Mouse (Mus musculus) liver, embryonic 11.5 days (tissue): ENCODE results near the gene Gcnt7. TPM values are rescaled to one million over a fixed set of nuclear protein-coding genes. Genes with fewer than 3 reads are reported as not detected.
A peak's percentile ranks its signal among the peaks of the same experiment; 100 is the strongest.

Experiments used
- ATAC-seq: fragments of 200-750 bp; cut with Nextera tagmentation; replicated peaks from 2 replicates; pipeline ENCODE4 v1.8.0; 2017; ENCODE audit warnings: moderate number of reproducible peaks, mild to moderate bottlenecking, moderate TSS enrichment, moderate library complexity; ENCODE audit not compliant: low FRiP score
- DNase-seq: peaks from one replicate; pipeline ENCODE4 v3.0.0-alpha.2; 2017; ENCODE audit warnings: low spot score
- H3K27ac ChIP-seq: fragments of 300-500 bp; sonication (generic); 2 replicates; pipeline ENCODE4 v1.5.1; 2014; ENCODE audit warnings: mild to moderate bottlenecking, low read depth, low read length, control low read depth
- H3K27me3 ChIP-seq: fragments of 300-500 bp; sonication (generic); replicated peaks from 2 replicates; pipeline ENCODE4 v1.6.1; 2014; ENCODE audit warnings: low read length, mixed read lengths; ENCODE audit not compliant: control insufficient read depth, insufficient read depth
- H3K36me3 ChIP-seq: fragments of 300-500 bp; sonication (generic); 2 replicates; pipeline ENCODE4 v1.6.1; 2014; ENCODE audit warnings: mild to moderate bottlenecking, low read length, moderate library complexity, mixed read lengths; ENCODE audit not compliant: control insufficient read depth, insufficient read depth
- H3K4me1 ChIP-seq: fragments of 300-500 bp; sonication (generic); replicated peaks from 2 replicates; pipeline ENCODE4 v1.6.1; 2014; ENCODE audit warnings: low read length, mixed read lengths; ENCODE audit not compliant: control insufficient read depth, insufficient read depth
- H3K4me2 ChIP-seq: fragments of 300-500 bp; sonication (generic); 2 replicates; pipeline ENCODE4 v1.6.1; 2014; ENCODE audit warnings: mild to moderate bottlenecking, control low read depth, moderate library complexity
- H3K4me3 ChIP-seq: fragments of 300-500 bp; sonication (generic); 2 replicates; pipeline ENCODE4 v1.5.1; 2014; ENCODE audit warnings: low read depth, low read length, control low read depth
- H3K9ac ChIP-seq: fragments of 300-500 bp; sonication (generic); 2 replicates; pipeline ENCODE4 v1.6.1; 2014; ENCODE audit warnings: low read depth, low read length, control low read depth
- H3K9me3 ChIP-seq: fragments of 300-500 bp; sonication (generic); 2 replicates; pipeline ENCODE4 v1.6.1; 2016; ENCODE audit warnings: low read length, inconsistent platforms, mixed read lengths; ENCODE audit not compliant: control insufficient read depth
- WGBS: fragments of 180-500 bp; shearing (Covaris S2); extraction: QIAGEN DNeasy Blood & Tissue Kit; methylation state at CpG from one replicate; pipeline ENCODE4 v1.1.7; 2014; 5-methylcytosine and 5-hydroxymethylcytosine counted together
- polyA plus RNA-seq: library from polyadenylated mRNA; unstranded; fragments of >200 nt; fragmentation: Nextera tagmentation; extraction: Ambion mirVana; gene quantifications from 2 replicates; pipeline ENCODE4 v1.2.1, GENCODE M21; 2014

Gene Gcnt7
- polyA plus RNA-seq, 1 experiment from 2014 or later = 1.2 TPM

DNA sequence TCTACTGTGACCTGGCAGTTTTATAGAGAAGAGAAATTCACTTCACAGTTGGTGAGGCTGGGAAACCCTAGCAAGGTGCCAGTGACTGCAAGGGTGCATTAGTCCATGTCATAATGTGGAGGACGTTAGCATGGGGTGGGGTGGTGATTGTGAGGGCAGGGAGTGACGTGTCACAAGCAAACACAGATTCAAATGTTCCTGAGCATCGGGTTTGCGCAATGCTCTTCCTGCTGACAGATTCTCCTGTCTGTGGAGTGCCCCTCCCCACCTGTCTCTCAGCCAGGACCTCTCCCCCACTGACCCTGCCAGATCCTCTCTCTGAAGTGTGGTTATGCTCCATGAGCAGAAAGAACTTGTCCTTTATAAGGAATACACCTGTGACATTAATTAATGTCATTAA lies 10.1 kb downstream of the Gcnt7 start:
- H3K4me1 ChIP-seq = no peaks in the 10 kb centered on the region
- H3K4me3 ChIP-seq = no peak overlapping the region
- H3K4me2 ChIP-seq = no peak overlapping the region
- DNase-seq (no peak), ATAC-seq (no peak)
- 85% methylated on average over 4 of the region's 4 CpGs for WGBS
- H3K9me3 ChIP-seq = no peaks in the 10 kb centered on the region
- H3K9ac ChIP-seq = no peak overlapping the region
- H3K36me3 ChIP-seq = peaks cover 49% of the 10 kb centered on the region
- no peaks in the 10 kb centered on the region for H3K27me3 ChIP-seq
- H3K27ac ChIP-seq = no peak overlapping the region

DNA sequence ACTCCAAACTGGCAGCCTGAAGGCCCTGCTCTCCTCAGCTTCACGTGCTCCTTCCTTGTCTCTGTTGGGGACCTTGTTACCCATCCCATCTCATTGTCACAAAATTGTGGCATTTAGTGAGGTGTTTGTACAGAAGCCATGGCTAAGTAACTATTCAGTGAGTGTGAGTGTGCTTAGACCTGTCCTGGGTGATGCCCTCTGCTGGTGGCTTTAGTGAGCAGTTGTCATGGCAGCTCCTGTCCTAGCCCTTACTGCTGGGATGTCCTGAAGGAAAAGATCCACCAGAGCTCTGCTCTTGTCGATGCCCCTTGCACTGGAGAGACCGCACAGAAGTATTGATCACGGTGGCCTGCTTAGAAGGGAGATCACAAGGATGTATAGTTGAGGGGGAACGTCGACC lies 11.1 kb downstream of the Gcnt7 start:
- H3K9ac ChIP-seq = no peak overlapping the region
- ATAC-seq (no peak), DNase-seq (no peak)
- H3K4me1 ChIP-seq = peaks cover 2% of the 10 kb centered on the region
- no peaks in the 10 kb centered on the region for H3K27me3 ChIP-seq
- no peaks in the 10 kb centered on the region for H3K9me3 ChIP-seq
- no peak overlapping the region for H3K4me2 ChIP-seq
- no peak overlapping the region for H3K4me3 ChIP-seq
- WGBS = 85% methylated on average over 6 of the region's 6 CpGs
- no peak overlapping the region for H3K27ac ChIP-seq
- H3K36me3 ChIP-seq = peaks cover 47% of the 10 kb centered on the region

DNA sequence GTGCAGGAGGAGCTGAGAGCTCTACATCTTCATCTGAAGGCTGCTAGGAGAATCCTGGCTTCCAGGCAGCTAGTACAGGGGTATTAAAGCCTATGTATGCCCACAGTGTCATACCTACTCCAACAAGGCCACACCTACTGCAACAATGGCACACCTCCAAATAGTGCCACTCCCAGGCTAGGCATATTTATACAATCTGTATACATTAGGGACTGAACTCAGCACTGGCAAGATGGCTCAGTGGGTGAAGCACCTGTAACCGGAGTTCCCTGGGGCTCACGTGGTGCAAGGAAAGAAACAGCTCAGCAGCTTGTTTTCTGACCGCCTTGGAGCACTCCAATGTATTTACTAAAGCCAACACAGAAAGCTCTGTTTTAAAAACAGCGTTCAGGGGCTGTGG lies 12.8 kb downstream of the Gcnt7 start:
- H3K4me3 ChIP-seq = no peak overlapping the region
- H3K27ac ChIP-seq = no peak overlapping the region
- no peaks in the 10 kb centered on the region for H3K27me3 ChIP-seq
- no peak for DNase-seq
- H3K9ac ChIP-seq = no peak overlapping the region
- ATAC-seq = no peak
- no peaks in the 10 kb centered on the region for H3K9me3 ChIP-seq
- H3K4me2 ChIP-seq = no peak overlapping the region
- peaks cover 14% of the 10 kb centered on the region for H3K4me1 ChIP-seq
- WGBS = 93% methylated on average over 4 of the region's 4 CpGs
- peaks cover 44% of the 10 kb centered on the region for H3K36me3 ChIP-seq

DNA sequence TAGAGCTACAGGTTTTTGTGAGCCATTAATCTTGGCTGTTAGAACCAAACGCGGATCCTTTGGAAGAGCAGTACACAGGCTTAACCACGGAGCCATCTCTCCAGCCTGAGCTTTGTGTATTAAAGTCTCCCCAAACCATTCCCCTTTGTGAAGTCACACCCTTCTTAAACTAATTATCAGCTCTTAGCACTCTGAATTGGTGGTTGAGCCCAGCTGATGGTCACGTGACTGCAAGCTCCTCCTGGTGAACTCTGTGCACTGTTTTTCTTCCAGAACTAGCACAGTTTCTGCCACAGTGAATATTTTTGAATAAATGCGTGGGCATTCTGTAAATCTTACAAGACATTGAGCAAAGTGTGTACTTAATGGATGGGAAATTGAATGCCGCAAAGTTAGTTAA lies 17.2 kb downstream of the Gcnt7 start:
- H3K27ac ChIP-seq = peak overlapping the region; percentile 17; the same call in 1 of the 2 replicates
- peak overlapping the region; percentile 74 for H3K4me2 ChIP-seq
- peaks cover 14% of the 10 kb centered on the region for H3K4me1 ChIP-seq
- no peaks in the 10 kb centered on the region for H3K27me3 ChIP-seq
- no peaks in the 10 kb centered on the region for H3K9me3 ChIP-seq
- ATAC-seq = peak; percentile 65
- 27% methylated on average over 6 of the region's 6 CpGs for WGBS
- no peak for DNase-seq
- peak overlapping the region; percentile 67 for H3K9ac ChIP-seq
- peaks cover 11% of the 10 kb centered on the region for H3K36me3 ChIP-seq
- peak overlapping the region; percentile 82 for H3K4me3 ChIP-seq

DNA sequence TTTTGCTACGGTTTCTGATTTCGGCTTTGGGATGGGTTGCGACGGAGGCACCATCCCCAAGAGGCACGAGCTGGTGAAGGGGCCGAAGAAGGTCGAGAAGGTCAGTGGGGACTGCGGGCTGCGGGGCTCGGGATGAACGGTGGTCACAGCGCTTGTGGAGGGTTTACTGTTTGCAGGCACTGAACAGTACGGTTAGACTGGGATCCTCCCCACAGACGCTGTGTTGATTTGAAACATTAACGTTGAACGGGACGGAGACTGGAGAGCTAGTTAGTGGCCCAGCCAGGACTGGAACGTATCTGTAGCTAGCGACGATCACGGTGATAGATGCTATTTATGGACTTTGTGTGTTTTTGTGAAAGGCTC lies 17.8 kb downstream of the Gcnt7 start:
- Histone ChIP-seq H3K9me3 (no peaks in the 10 kb centered on the region), H3K4me2 (peak overlapping the region; percentile 74), H3K27me3 (no peaks in the 10 kb centered on the region), H3K4me3 (peak overlapping the region; percentile 82), H3K27ac (peak overlapping the region; percentile 17; the same call in 1 of the 2 replicates), H3K9ac (peak overlapping the region; percentile 67), H3K4me1 (peaks cover 14% of the 10 kb centered on the region), H3K36me3 (peaks cover 6% of the 10 kb centered on the region; the same call in 1 of the 2 replicates)
- whole genome bisulfite sequencing = 1% methylated on average over 21 of the region's 21 CpGs
- DNase-seq (no peak), ATAC-seq (peak; percentile 56)

DNA sequence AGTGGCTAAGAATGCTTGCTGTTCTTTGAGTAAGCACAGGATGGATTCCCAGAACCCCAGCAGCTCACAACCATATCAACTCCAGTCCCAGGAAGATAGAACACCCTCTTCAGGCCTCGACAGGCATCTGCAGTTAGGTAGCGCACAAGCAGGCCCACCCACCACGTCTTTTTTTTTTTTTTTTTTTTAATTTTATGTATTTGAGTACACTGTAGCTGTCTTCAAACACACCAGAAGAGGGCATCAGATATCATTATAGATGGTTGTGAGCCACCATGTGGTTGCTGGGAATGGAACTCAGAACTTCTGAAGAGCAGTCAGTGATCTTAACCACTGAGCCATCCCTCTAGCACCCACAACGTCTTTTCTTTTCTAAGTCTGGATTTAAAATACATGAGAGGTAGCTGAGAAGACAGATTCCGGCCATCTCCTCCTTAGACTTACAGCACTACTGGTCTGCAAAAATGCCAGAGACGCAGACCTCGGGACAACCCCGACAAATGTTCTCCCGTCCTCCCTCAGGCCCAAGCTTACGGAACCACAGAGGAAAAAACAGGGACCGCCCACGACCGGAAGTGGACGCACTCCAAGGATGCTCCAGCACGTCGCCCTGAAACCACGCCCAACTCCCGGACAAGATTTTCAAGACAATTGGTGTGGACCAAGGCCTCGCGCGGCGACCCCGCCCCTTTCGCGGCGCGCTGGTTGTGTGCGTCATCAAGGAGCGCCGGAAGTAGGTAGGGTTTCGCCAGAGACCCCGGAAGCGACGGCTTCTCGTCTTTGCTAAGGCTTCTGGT lies 18.4 kb downstream of the Gcnt7 start, which contains the start of gene Rtf2:
Gene Rtf2 (plus strand): TSS at position 714 of the 797 bp plus-strand sequence.
- peaks cover 14% of the 10 kb centered on the region for H3K4me1 ChIP-seq
- ATAC-seq = peak; percentile 94
- H3K4me3 ChIP-seq = peak within 1 kb of the TSS; percentile 82
- H3K36me3 ChIP-seq = peaks cover 4% of the 10 kb centered on the region; the same call in 1 of the 2 replicates
- DNase-seq = peak; percentile 99
- peak within 1 kb of the TSS; percentile 67 for H3K9ac ChIP-seq
- H3K4me2 ChIP-seq = peak within 1 kb of the TSS; percentile 74
- no peaks in the 10 kb centered on the region for H3K9me3 ChIP-seq
- WGBS = 2% methylated on average over 35 of the region's 35 CpGs
- H3K27me3 ChIP-seq = no peaks in the 10 kb centered on the region
- H3K27ac ChIP-seq = peak within 1 kb of the TSS; percentile 17; the same call in 1 of the 2 replicates

DNA sequence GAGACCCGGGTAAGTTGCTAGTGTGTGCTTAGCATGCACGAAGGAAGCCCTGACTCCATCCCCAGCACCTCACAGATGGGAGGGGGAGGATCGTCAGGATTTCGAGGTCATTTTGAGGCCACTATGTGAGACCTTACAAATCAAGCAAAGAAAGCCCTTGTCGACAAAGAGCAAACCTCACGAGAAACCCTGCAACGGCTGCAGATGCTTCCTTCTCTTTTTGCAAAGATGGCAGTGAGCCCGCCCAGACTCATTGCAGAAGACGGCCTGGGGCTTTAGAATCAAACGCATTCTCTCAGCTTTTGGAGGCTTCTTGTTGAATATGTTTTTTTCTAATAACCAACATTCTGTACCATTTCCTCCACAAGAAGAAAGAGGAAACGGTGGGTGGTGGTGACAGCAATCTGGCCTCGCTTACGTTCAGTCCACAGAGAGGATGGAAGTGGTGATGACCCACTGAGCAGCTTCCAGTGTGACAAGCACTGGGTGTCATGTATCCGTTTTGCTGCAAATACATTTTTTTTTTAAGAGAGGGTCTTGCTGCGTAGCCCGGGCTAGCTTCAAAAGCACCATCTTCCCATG lies 20.9 kb downstream of the Gcnt7 start:
- DNase-seq (no peak), ATAC-seq (no peak)
- Histone ChIP-seq H3K4me2 (no peak overlapping the region), H3K27ac (no peak overlapping the region), H3K9ac (no peak overlapping the region), H3K9me3 (no peaks in the 10 kb centered on the region), H3K4me3 (no peak overlapping the region), H3K27me3 (no peaks in the 10 kb centered on the region), H3K4me1 (peaks cover 13% of the 10 kb centered on the region), H3K36me3 (no peaks in the 10 kb centered on the region)
- 53% methylated on average over 16 of the region's 16 CpGs for WGBS

DNA sequence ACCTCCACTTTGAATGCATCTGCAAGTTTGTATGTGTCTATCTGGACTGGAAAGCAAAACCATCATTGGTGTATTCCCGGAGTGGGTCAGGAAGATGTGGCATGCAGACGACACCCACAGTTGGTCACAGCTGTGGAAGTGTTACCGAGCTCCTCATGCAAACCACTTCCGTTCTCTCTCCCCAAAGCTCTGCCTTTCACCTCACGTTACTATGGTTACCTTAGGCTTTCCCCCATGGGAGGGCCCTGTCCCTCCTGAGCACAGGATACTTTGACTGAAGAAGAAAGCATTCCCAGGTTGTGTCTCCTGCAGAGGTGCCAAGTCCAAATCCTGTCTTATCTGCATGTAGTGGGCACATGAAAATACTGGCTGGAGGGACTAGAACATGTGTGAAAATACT lies 24.6 kb downstream of the Gcnt7 start:
- DNase-seq (no peak), ATAC-seq (no peak)
- no peak overlapping the region for H3K4me3 ChIP-seq
- 39% methylated on average over 5 of the region's 5 CpGs for whole genome bisulfite sequencing
- no peaks in the 10 kb centered on the region; the same call in 1 of the 2 replicates for H3K4me1 ChIP-seq
- no peak overlapping the region for H3K9ac ChIP-seq
- no peaks in the 10 kb centered on the region for H3K36me3 ChIP-seq
- H3K27me3 ChIP-seq = no peaks in the 10 kb centered on the region
- H3K27ac ChIP-seq = no peak overlapping the region
- no peaks in the 10 kb centered on the region for H3K9me3 ChIP-seq
- H3K4me2 ChIP-seq = no peak overlapping the region
